Mouse (Mus musculus) hindlimb bud, embryonic 11.5 days (tissue): Measurements from ENCODE around the gene Parvb.
"Not testable (repeated sequence)": the region's sequence is repeated elsewhere in the genome, so short reads cannot be mapped to it uniquely, and the experiment has no call there.

Experiments
- DNase-seq: peaks from one replicate; pipeline ENCODE4 v3.0.0-alpha.2; 2012; ENCODE audit warnings: low read depth, low spot score; ENCODE audit errors: extremely low spot score

The Parvb gene

GRCm38 (mm10) chr15:84285453-84285852, 53.6 kb downstream of the Parvb start:
- DNase-seq = no peak

GRCm38 (mm10) chr15:84288953-84289352, 57.1 kb downstream of the Parvb start:
- not testable (repeated sequence) for DNase-seq

- no peak for DNase-seq
Observed at GRCm38 (mm10) chr15:84291097-84291496, 59.3 kb downstream of the Parvb start.

- DNase-seq = no peak
Observed at GRCm38 (mm10) chr15:84293590-84293989, 61.7 kb downstream of the Parvb start.

GRCm38 (mm10) chr15:84294391-84294790, 62.5 kb downstream of the Parvb start:
- no peak for DNase-seq

DNA sequence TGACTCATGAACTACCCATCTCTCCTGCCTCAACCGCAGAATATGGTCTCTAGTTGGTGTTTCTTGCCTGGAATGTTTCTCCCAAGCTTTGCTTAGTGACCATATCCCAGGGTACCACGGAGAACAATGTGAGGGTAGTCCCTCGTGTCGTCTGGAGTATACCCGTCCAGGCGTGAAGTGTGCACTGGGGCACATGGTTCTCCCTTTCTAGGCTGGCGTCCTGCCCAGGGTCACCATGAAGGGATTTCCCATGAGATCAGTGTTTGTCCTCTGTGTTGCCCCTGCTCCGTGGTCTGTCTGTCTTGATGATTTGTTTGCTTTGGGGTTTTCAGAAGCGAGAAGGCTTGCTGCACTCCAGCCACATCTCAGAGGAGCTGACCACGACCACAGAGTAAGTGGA, 63.4 kb downstream of the Parvb start:
- no peak for DNase-seq

DNA sequence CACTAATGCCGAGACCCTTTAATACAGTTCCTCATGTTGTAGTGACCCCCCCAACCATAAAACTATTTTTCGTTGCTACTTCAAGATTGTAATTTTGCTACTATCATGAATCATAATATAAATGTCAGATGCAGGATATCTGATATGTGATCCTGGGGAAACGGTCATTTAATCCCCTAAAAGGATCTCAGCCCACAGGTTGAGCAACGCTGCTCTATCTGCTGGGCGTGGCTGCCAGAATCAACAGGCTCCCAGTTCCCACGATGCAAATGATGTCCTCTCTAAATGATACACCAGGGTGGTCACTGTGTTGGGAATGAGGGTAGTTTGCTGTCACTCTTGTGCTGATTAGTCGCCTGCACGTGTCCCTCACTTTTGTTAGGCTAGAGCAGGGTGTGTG, 65.6 kb downstream of the Parvb start:
- DNase-seq = no peak

DNA sequence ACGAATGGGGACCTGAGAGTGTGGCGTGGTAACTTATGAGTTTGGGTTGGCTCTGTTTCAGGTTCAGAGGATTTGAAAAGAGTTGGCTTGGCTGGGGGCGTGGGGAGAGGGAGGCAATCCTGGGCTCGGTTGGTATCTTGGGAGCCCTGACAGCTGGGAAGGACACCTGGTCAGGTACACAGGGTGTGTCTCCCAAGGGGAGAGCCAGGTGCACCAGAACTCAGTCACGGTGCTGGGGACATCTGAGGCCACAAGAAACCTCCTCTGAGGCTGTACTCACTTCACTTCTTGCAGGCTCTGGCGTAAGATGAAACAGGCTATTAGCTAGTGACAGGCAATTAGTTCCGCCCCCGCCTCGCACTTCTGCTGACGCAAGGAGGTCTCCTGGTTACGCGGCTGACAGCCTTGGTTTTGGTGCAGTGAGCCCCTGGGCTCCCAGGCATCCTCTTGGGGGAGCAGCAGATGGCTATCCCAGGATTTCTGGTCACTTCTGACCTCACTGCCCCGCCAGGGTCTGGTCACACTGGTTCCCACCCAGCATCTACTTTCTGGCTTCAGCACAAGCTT, 67.0 kb downstream of the Parvb start:
- DNase-seq = no peak

GRCm38 (mm10) chr15:84299662-84300333, 68.0 kb downstream of the Parvb start:
- DNase-seq = no peak

DNA sequence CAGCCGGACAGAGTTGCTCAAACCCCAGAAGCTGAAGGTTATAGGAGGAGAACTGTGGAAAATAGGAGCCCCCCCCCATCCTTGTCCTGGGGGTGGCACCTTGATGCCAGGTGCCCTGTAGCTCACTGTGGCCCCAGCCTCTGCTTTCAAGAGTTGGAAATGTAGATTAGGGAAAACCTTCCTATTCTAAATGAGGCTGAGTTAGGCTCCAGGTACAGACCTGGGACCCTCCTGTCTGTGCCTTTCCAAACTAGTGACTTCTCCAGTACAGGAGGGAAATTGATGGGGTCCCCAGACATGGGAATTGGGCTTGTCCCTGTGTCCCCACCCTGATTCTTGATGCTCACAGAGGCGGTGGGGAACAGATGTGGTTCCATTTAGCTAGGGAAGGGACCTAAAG, 68.7 kb downstream of the Parvb start:
- no peak for DNase-seq

DNA sequence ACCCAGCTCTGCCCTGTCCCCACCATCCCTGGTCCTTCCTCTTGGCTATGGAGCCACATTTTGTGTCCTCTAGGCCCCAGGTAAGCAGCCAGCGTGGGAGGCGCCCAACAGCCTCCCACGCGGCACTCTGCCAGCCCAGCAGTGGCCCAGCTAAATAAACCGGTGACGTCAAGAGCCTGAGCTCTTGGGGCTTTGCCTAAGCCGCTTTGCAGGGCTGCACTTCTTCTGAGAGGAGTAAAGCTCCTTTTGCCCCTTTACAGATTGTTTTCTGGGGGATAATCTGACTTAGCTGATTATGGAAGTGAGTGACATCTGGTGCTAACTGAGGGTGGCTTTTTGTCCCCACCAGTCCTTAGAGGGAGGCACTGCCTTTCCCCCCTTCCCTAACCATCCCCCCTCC, 69.2 kb downstream of the Parvb start:
- DNase-seq = no peak

- no peak for DNase-seq
Observed at GRCm38 (mm10) chr15:84301641-84302420, 70.0 kb downstream of the Parvb start.

DNA sequence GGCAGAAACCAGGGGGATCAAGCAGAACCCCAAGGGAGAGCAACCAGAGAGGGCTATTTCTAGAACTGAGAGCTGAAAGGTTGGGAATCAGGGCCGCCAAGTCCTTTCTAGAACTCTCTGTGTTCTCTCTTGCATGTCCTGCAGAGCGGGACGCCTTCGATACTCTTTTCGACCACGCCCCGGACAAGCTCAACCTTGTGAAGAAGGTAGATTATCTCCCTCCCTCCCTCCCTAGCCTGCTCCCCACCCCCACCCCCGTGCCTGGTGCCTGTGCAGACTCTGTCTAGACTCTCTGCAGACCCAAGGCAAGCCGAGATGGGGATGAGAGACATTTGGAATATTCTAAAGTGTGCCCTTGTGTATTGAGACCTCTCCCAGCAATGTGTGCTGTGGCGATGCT, 71.4 kb downstream of the Parvb start:
- no peak for DNase-seq

DNA sequence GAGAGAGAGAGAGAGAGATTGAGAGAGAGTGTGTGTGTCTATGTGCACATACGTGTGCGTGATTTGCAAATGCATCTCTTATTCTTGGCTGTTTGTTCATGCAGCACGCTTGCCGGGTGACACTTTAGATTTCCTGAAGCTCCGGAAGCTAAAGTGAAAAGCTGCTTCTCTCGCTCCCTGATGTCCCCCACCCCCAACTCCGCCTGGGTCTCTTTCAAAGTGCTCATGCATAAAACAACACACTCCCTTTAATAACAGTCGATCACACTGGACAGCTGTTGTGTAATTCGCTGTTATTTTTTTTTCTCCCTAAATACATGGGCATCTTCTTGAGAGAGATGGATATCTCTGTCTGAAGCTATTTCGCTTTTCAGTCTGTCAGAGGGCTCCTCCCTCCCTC, 73.5 kb downstream of the Parvb start:
- no peak for DNase-seq

DNA sequence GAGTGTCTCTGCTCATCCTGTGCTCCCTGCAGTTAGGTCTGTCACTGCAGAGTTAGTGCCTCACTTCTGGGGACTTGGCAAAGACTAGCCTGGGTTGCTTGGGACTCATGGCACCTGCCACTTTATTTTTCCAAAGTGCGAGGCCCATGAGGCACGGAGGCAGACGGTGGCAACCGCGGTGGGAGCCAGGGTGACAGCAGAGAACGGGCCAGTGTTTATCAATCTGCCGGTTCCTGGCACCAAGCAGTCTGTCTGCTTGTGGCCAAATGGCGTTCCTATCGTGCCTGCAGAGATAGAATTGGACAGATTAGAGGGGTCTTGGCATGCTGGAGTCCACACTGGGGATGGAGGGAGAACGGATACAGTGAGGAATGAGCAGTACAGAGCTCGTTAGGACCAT, 78.4 kb downstream of the Parvb start:
- no peak for DNase-seq

DNA sequence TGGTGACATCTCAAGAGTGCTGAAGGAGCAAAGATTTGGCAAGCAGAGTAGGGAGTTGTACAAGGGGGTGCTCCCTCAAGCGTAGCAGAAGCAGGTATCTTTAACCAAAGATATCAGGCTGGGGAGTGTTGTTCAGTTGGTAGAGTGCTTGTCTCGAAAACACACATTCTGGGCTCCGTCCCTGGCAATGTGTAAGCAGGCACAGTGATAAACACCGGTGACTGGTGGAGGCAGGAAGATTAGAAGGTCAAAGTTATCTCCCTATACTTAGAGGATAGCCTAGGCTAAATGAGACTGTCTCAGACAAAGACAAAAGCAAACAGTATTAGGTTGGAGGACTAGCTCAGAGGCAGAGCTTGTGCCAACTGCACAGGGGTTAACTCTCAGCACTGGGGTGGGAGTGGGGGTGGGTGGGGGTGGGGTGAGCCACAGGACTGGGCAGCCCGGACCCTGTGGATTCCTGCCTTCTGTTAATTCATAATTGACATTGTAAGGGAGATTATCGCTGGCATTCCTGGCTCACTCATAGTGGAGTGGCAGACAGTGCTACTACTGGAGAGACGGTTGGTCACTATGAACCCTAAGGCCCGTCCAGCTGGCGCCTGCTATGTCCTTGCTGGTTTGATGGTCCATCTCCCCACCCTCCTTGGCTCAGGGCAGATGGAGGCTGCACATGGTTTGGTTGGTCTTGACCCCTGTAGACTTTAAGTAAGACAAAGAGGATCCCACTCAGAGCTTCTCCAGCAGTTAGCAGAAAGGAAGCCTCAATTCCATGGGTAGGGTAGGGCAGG, 79.6 kb downstream of the Parvb start:
- DNase-seq = no peak

GRCm38 (mm10) chr15:84312878-84313565, 81.2 kb downstream of the Parvb start:
- no peak for DNase-seq

DNA sequence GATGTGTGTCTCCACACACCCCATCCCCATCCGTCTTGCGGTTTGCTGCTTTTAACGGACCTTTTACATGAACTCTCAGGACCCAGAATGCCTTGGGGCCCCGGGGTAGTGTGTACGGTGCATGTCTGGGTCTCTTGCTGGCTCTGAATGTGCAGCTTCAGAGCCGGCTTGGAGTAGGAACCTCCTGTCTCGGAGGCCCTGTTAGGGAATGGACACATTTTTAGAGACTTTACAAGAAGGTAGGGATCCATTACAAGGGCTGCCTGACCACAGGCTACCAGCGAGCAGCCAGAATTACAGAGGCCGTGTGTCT, 81.7 kb downstream of the Parvb start:
- no peak for DNase-seq

DNA sequence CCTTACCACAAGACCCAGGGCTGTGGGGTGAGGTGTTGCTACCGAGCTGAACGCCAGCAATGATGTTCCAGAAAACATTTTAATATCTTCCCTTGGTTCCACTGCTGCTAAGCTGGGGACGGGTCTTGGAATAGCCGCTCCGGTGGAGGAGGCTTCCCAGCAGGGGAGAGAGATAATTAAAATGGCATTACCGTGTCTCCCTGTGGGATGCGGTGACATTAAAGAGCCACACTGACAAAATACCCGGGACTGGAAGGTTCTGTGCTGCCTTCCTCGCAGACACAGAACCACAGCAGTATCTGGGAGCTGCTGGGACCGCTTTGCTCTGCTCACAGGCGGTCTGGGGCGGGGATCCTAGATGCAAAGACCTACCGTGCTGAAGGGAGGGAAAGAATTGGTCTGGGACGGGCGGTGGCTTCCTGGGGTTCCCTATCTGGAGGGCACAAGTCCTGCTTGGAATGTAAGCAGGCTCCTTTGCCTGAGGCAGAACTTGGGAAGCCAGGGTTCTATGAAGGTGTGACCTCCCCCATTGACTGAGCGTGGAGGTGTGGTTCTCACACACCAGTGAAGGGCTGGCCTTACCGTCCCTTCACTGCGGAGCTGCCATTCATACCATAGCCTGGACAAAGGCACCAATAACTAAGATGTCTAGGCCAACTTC, 82.7 kb downstream of the Parvb start:
- no peak for DNase-seq

- DNase-seq = no peak
Observed at GRCm38 (mm10) chr15:84315276-84316046, 83.6 kb downstream of the Parvb start.
